9 mouse cellular contexts compared by ENCODE assay signal in genomic region chr4:86545615-86546014, GRCm38 (mm10). TPM values are rescaled to one million over a fixed set of nuclear protein-coding genes. Genes with fewer than 3 reads are reported as not detected.
A peak's percentile ranks its signal among the peaks of the same experiment; 100 is the strongest.
DNase-seq lines count a peak whose midpoint lies in the region; ATAC-seq lines count a peak whose summit lies in the region.
"Had no signal": no experiment of that assay in that cellular context is flagged by ENCODE, and none has a peak within 500 bp of the region (broad histone marks: within the 10 kb centered on the region; RNA-seq: fewer than 3 reads in every experiment).

No protein-coding gene starts in this region.

- H3K9me3 ChIP-seq in kidney, embryonic 16.5 days (ENCODE audit: low read length): no peaks in the 10 kb centered on the region
- no peaks in the 10 kb centered on the region for H3K9me3 ChIP-seq in limb, embryonic 10.5 days (replicated peaks)

- no peak overlapping the region for H3K27ac ChIP-seq in kidney, embryonic 16.5 days (ENCODE audit: low read length)
- peak overlapping the region; percentile 70 for H3K27ac ChIP-seq in limb, embryonic 10.5 days

- WGBS in kidney, embryonic 16.5 days: 49% methylated on average over 5 of the region's 5 CpGs
- WGBS in limb, embryonic 10.5 days: 69% methylated on average over 5 of the region's 5 CpGs

- DNase-seq in kidney, adult 9 months: peak; percentile 19
- peak; percentile 45 for DNase-seq in ES-CJ7 (ENCODE audit: low read depth, low spot score)
- peak; percentile 56 for DNase-seq in NIH3T3 (ENCODE audit: low read depth)
- no peak for DNase-seq in limb, embryonic 10.5 days (ENCODE audit: low spot score)
- no peak for DNase-seq in right cerebral cortex, postnatal 25 days
- no peak for DNase-seq in layer of hippocampus, adult 9-11 months
- DNase-seq: gastrocnemius, postnatal 14 days had no signal

- H3K4me1 ChIP-seq in kidney, embryonic 16.5 days (ENCODE audit: insufficient read depth, low read length): peaks cover 11% of the 10 kb centered on the region
- peaks cover 16% of the 10 kb centered on the region for H3K4me1 ChIP-seq in limb, embryonic 10.5 days

- no peak overlapping the region for H3K4me2 ChIP-seq in kidney, embryonic 16.5 days (replicated peaks; ENCODE audit: low read depth, low read length)

- H3K36me3 ChIP-seq in kidney, embryonic 16.5 days (ENCODE audit: insufficient read depth, low read length): no peaks in the 10 kb centered on the region
- no peaks in the 10 kb centered on the region for H3K36me3 ChIP-seq in limb, embryonic 10.5 days

- ATAC-seq in kidney, embryonic 16.5 days (ENCODE audit: low FRiP score, low TSS enrichment): no peak

- no peaks in the 10 kb centered on the region for H3K27me3 ChIP-seq in kidney, embryonic 16.5 days (ENCODE audit: insufficient read depth, low read length)
- H3K27me3 ChIP-seq in limb, embryonic 10.5 days (ENCODE audit: low read depth, poor library complexity, severe bottlenecking): no peaks in the 10 kb centered on the region

- H3K9ac ChIP-seq in kidney, embryonic 16.5 days (replicated peaks; ENCODE audit: low read length): no peak overlapping the region

- H3K4me3 ChIP-seq in kidney, embryonic 16.5 days (ENCODE audit: low read length): no peak overlapping the region
- no peak overlapping the region for H3K4me3 ChIP-seq in limb, embryonic 10.5 days

RNA-seq across cellular contexts. Expression of gene Saxo1, which starts 12.5 kb away (rescaled TPM):
- polyA plus RNA-seq in kidney, embryonic 16.5 days (2015; fragmentation: Nextera tagmentation; extraction: Ambion mirVana): 0.09 and 0.17 TPM in 2 replicates
- polyA plus RNA-seq in limb, embryonic 10.5 days (2016; fragmentation: Nextera tagmentation; extraction: Ambion mirVana): not detected in 2 replicates
- polyA plus RNA-seq: urinary bladder, adult 2 months had no signal

RNA-seq across cellular contexts. Expression of gene Rraga, which starts 29.9 kb away (rescaled TPM):
- polyA plus RNA-seq in kidney, embryonic 16.5 days (2015; fragmentation: Nextera tagmentation; extraction: Ambion mirVana): 109 and 121 TPM in 2 replicates
- 46.3 and 48.5 TPM in 2 replicates for polyA plus RNA-seq in limb, embryonic 10.5 days (2016; fragmentation: Nextera tagmentation; extraction: Ambion mirVana)

Comparison
In these comparisons a context has a peak if more than half of its experiments do, and no peak if none do; other contexts are left out.
1. DNase-seq: peak in kidney, adult 9 months (single experiment), ES-CJ7 (single experiment) and NIH3T3 (single experiment); none in limb, embryonic 10.5 days (single experiment), right cerebral cortex, postnatal 25 days (single experiment) and layer of hippocampus, adult 9-11 months (single experiment).